Mouse (Mus musculus): ENCODE measurements around the gene Cd274.
"Not testable (repeated sequence)": the region's sequence is repeated elsewhere in the genome, so short reads cannot be mapped to it uniquely, and the experiment has no call there.

Gene Cd274

GRCm38 (mm10) chr19:29393333-29393732 is 26.1 kb downstream of the Cd274 start:
- in situ Hi-C loops (cut with MboI) = no loop called here

- in situ Hi-C loops (cut with MboI) = no loop called here
Observed at GRCm38 (mm10) chr19:29394721-29395120, 27.5 kb downstream of the Cd274 start.

DNA sequence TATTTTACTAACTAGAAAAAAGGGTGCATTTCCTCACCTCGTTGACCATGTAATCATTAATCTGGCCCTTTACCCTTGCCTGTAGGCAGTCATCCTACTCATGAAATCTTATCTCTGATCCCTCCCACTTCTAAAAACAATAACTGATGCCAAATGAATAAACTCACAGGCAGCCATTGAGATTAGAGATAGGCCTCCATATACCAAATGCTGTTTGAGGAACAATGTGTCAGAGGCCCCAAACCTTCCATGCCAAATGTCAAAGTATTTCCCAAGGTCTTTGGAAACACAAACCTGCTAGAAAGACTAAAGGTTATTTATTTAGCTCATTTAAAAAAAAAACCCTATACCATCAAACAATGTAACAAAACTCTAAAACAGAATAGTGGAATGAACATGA is 29.1 kb downstream of the Cd274 start:
- in situ Hi-C loops (cut with MboI) = no loop called here

DNA sequence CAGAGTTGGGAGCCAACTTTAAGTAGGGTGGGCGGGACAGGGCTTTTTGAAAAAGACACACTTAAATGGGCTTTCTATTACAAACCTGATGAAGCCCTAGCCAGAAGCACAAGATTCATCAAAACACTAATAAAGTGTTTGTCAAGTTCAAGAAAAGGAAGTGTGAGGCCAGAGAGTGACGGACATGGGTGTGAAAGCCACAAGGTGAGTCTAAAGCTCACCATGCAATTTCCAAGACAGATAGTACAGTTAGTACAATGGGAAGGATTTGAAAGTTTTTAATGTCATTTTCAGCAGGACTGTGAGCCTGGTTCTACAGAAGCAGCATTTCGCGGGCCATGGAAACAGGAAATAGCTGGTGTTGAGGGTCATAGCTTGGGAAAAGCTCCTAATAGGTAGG is 32.5 kb downstream of the Cd274 start:
- in situ Hi-C loops (cut with MboI) = no loop called here

- in situ Hi-C loops (cut with MboI) = no loop called here
Observed at GRCm38 (mm10) chr19:29400466-29400865, 33.2 kb downstream of the Cd274 start.

DNA sequence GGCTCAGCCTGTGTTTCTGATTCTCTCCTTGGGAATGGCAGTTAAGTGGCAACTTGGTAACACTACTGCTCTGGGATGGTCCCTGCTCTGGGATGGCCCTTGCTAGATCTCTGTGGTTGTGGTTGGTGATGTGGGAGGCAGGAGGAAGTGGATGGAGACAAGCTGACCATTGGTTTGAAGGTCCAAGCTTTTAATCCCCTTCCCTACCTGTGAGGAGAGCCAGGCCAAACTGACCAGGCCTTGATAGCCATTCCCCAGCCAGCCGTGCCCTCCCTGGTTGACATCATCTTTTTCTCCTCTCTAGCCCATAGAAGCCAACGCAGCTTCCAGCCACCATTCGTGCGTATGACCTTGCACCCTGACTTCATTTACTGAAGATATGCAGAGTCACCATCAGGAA is 35.4 kb downstream of the Cd274 start:
- in situ Hi-C loops (cut with MboI) = no loop called here

DNA sequence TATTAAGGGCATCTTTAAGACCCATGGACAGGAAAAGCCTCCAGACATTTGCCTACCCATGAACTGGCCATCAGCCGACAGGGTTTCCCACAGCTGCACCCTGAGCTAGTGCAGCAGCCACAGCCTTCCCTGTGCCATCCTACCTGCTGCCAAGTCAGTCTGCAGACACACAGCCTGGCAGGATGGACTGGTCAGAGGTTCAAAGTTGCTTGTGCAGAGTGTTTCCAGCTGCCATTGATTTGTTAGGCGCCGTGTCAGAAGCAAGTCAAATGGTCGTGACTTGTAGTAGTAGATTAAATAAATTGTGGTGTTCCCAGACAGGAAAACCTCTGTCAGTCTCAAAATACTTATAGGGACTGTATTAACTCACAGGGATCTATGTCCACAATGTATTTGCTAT is 36.0 kb downstream of the Cd274 start:
- in situ Hi-C loops (cut with MboI) = no loop called here

DNA sequence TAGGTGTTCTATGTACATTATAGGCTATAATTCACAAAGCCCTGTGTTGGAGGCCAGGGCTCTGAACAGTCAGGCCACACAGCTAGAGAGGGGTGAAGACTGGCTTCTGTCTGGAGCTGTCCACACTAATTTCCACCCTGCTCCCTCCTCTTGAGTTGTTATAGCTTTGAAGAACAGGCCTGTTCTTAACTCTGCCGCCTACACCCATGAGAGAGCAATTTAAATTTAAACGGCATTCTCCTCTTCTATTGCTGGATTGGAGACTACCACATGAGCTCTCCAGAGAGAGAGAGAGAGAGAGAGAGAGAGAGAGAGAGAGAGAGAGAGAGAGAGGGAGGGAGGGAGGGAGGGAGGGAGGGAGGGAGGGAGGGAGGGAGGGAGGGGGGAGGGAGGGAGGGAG is 38.1 kb downstream of the Cd274 start:
- in situ Hi-C loops (cut with MboI) = no loop called here

DNA sequence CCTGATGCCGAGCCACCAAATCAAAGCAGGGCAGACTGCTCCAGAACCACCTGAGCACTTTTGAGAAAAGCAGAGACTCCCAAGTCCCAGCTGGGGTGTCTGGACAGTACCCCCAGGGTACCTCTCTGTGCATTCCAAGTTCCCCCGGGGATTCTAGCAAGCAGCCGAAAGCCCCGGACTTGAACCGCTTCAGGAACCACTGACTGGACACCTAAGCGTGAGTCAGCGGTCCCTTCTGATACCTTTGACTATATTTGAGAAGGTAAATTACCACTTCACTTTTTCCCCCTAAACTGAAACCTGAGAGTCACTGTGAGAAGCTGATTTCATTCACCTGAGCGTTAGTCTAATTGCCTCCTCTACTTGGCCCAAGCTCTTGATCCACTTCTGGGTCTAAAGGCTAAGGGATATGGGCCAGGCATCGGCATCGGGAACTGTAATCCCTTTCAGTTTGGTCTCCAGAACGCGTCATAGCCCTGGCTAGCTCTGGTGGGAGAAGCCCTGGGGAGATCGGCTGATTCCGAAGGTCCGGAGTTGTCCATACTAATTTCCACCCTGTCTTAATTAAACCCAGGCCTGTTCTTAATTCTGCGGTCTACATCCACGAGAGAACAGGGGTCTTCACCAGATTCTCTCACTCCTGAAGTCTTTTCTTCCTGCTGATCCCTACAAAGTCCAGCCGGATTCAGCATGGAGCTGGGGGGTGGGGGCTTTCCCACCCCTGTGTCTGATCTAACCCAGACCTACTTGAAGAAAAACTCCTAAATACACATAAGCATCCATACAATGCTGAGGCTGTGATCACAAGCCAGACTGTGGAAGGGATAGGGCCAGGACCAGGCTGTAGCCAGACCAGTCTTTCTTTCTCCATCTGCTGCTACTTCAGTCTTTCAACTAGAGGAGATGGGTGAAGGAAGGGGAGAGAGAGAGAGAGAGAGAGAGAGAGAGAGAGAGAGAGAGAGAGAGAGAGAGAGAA is 39.1 kb downstream of the Cd274 start:
- in situ Hi-C loops (cut with MboI) = no loop called here

GRCm38 (mm10) chr19:29410619-29411018 is 43.4 kb downstream of the Cd274 start, which contains the start of gene Pdcd1lg2:
Pdcd1lg2 (plus strand) TSS chr19:29410919.
- in situ Hi-C loops (cut with MboI) = no loop called here

DNA sequence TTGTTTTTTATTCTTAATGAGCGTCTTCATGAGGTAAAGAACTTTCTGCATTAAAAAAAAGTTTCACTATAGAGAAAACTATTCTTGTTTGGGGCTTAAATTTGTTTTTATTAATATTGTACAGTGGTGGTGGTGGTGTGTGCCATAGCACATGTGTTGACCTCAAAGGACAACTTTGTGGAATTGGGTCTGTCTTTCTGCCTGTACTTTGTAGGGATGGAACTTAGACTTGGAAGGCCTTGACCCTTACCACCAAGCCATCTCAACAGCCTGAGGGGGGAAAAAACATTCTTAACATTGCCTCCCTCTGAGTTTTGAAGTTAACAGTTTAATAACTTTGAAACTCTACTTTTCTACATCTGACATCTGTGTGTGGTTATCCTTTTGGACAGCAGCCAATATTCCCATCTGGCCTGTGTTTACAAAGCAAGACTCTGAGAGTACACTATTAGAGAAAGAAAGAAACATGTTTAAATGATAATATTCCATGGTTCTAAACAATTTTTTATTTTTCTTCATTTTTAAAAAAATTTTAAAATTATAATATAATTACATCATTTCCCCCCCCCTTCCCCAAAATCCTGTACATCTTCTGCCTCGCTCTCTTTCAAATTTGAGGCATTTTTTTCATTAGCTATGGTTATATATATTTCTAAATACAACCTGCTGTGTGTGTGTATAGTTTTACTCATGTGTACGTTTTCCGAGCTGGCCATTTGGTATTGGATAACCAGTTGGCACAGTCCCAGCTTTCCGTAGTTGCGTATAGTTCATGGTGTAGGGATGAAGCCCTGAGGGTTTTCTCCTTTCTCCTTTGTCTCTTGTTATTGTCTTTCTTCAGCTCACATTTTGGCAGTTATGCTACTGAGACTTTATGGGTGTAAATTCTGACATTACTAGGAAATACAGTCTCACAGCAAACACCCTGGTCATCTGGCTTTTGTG is 45.5 kb downstream of the Cd274 start:
- in situ Hi-C loops (cut with MboI) = no loop called here

DNA sequence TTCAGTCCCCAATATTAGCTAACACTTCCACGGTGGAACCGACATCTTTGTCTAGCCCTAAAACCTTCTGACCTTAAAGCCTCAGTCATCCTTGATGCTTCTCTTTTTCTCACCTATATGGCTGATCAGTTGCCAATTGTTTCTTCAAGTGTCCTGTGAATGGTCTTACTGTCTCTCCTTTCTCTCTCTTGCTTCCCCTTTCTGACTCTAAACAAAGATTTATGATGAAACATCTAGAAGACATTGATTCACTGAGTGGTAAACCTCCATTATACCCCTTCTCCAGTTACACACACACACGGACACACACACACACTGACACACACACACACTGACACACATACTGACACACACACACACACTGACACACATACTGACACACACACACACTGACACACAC is 47.3 kb downstream of the Cd274 start:
- in situ Hi-C loops (cut with MboI) = no loop called here

DNA sequence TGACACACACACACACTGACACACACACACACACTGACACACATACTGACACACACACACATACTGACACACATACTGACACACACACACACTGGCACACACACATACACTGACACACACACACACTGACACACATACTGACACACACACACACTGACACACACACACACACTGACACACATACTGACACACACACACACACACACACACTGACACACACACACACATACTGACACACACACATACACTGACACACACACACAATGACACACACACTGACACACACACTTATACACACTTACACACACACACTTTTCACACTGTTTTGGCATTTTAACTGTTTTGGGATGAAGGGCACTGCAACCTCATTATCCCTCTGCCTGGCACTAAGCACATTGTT is 47.7 kb downstream of the Cd274 start:
- in situ Hi-C loops (cut with MboI) = not testable (repeated sequence)

- in situ Hi-C loops (cut with MboI) = no loop called here
Observed at GRCm38 (mm10) chr19:29416393-29416902, 49.2 kb downstream of the Cd274 start.

DNA sequence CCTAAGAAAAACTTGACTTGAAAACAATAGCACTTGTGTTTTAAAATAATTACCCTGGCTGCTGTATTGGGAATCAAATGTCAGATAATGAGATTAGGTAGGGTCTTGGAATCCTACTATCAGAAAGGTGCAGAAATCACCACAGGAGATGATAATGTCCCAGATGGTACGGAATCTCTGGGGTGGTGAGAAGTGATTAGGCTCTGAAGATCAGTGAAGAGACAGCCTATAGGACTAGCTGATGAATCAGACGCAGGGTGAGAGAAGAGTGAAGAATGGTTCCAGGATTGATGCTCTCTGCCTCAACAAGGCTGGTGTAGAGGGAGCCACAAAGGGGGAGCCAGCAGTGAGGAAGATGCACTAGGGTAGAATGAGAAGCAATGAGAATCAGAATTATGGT is 49.9 kb downstream of the Cd274 start:
- in situ Hi-C loops (cut with MboI) = no loop called here

DNA sequence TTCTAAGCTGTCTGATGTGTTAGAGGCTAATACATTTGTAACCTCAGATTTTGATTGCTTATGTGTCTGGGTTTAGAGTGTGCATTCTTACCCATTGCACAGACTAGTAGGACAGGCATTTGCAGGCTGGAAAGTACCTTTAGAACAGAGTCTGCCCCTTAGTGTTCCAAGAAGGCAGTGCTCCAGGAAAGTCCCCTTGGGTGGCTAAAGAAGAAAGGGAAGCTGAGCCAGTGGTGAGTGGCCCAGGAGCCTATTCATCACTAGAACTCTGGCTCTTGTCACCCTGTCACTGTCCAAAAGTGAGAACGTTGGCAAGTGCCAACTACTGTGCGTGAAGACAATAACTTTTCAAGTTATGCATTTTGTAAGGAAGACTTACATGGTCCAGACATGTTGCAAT is 50.6 kb downstream of the Cd274 start:
- in situ Hi-C loops (cut with MboI) = no loop called here

DNA sequence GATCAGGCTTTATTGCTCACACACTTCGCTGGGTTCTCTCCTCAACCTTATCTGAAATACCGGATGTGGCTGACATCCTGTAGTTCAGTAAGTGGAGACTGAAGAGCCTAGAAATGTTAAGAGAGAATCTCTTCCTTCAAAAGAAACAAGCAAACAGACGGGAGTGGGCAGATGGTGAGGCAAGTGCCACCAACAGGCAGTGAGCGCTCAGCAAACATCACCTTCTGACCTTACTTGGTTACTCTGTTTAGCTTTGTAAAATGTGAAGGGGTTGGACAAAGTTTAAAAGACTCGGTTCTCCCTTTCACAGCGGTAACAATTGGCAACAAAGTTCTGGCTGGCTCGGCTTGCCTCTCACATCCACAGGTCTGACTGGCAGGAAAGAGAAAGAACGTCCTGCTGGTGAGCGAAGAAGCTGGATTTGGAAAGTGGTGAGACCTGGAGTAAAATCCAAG is 51.4 kb downstream of the Cd274 start:
- in situ Hi-C loops (cut with MboI) = no loop called here

- in situ Hi-C loops (cut with MboI) = no loop called here
Observed at GRCm38 (mm10) chr19:29419506-29419905, 52.3 kb downstream of the Cd274 start.

DNA sequence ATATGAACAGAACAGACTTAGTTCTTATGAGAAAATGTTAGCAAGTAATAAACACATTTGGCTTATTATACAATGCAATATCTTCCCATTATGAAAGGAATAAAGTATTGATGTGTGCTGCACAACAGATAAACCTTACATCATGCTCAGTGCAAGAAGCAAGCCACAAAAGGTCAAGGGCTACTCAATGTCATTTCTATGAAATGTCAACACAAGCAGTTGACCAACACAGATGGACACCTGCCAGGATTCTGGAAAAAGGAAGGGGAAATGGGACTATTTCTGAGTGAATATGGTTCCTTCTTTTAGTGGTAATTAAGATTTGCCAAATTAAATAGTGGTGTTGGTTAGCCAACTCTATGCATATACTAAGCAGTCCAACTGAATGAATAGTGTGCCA is 52.7 kb downstream of the Cd274 start:
- in situ Hi-C loops (cut with MboI) = no loop called here

GRCm38 (mm10) chr19:29420397-29420796 is 53.1 kb downstream of the Cd274 start:
- in situ Hi-C loops (cut with MboI) = no loop called here

DNA sequence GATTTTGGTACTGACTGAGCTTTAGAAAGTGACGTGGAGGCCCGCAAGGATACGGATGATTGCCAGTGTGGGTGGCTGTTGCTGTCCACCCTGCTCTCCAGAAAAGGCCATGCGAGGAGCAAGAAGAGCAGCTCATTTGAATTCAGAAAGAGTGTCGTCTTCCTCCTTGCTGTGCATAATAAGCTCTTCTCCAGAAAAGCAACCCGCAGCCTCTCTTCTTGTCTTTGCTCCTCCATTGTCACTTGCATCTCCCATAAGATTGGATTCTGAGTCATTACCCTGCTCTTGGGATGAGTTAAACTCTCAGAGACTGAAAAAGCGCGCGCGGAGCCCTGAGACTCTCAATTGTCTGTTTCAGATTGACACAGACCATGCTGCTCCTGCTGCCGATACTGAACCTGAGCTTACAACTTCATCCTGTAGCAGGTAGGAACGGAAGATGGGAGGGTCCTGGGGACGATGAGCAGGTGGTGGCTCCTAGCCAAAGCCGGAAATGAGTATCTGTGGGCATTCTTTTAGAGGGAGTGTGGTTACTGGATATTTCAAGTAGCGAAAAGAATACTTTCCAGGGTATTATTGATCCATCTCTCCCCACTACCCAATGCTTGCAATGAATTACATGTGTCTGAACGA is 54.9 kb downstream of the Cd274 start:
- in situ Hi-C loops (cut with MboI) = no loop called here

DNA sequence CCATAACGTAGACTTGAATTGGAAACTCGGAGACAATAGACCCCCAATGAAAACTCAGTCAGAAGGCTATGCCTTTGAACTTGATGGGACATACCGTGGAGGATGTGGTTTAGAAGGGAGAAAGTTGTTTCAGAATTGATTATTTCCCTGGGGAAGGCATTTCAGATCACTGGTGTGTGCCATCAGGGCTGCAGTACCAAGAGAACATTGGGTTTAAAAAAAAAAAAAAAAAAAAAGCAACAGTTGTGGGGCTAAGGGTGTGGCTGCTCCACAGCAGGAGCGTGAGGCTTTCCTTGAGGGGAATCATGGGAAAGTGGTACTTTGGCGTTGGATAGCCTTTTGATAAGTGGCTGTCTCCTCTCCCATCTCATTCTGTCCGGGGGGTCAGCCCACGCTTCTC is 55.5 kb downstream of the Cd274 start:
- in situ Hi-C loops (cut with MboI) = no loop called here
